Mouse (Mus musculus): Measurements from ENCODE around the gene Stip1.

DNA sequence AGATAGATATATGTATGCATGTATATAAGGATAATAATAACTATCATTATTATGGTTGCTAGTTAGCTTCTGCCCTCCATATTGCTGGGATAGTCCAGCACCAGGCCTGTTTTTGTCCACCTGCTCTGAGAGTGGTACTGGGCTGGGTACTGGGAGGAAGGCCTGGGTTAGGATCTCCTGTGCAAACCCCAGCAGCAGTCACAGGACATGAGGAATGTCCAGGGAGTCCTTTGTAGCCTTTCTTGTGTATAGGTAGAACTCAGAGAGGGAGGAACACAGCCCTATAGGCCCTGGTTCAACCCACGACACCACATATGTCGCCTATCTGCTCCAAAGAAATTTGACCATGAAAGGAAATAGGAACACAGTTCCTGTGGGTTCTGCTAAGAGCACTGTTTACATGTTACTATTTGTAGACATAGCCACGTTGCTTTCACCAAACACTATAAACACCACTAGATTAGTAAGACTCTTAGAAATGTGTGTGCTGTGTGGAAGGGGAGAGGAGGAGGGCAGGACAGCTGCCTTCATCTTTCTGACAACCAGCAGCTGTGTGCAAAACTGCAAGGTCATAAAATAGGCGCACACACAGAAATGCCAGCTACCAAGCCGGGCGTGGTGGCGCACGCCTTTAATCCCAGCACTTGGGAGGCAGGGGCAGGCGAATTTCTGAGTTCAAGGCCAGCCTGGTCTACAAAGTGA lies 32.7 kb downstream of the Stip1 start:
- TF ChIP-seq CTCF (IDR thresholded peaks at IDR 0.05; ENCODE audit: insufficient read depth, low read length) (no peak), POLR2A (IDR thresholded peaks at IDR 0.05; ENCODE audit: borderline replicate concordance, extremely low read depth, low read depth, low read length) (no peak)
